Mouse (Mus musculus) ES-E14 (cell line): ENCODE measurements around the gene Mef2b. TPM values are rescaled to one million over a fixed set of nuclear protein-coding genes. Genes with fewer than 3 reads are reported as not detected.
A peak's percentile ranks its signal among the peaks of the same experiment; 100 is the strongest.

ENCODE experiments used
- DNase-seq: peaks from one replicate; pipeline ENCODE4 v3.0.0-alpha.2; 2013; ENCODE audit warnings: low read depth, low spot score
- H3K27ac ChIP-seq: 2 replicates; pipeline ENCODE4 v1.5.1; 2012; ENCODE audit warnings: low read depth, mild to moderate bottlenecking, low read length, moderate library complexity, mixed read lengths; ENCODE audit not compliant: poor library complexity, insufficient read depth, severe bottlenecking
- H3K36me3 ChIP-seq: 2 replicates; pipeline ENCODE4 v1.6.1; 2012; ENCODE audit warnings: mild to moderate bottlenecking, low read length, moderate library complexity, mixed read lengths; ENCODE audit not compliant: control insufficient read depth, poor library complexity, insufficient read depth, severe bottlenecking
- H3K4me1 ChIP-seq, 2 experiments: fragments of 150-350 bp in 1 of 2; sonication (generic) in 1 of 2; 2 replicates each; pipeline ENCODE4 v1.6.1; 2012; ENCODE audit warnings: low read length in 2 of 2, mild to moderate bottlenecking in 1 of 2, mixed read lengths in 1 of 2; ENCODE audit not compliant: control insufficient read depth in 2 of 2, insufficient read depth in 2 of 2, poor library complexity in 1 of 2
- H3K4me3 ChIP-seq, 2 experiments: fragments of 150-350 bp in 1 of 2; sonication (generic) in 1 of 2; 2 replicates each; pipeline ENCODE4 v1.5.1; 2012; ENCODE audit warnings: low read length in 2 of 2, low read depth in 1 of 2, mild to moderate bottlenecking in 1 of 2, mixed read lengths in 1 of 2; ENCODE audit not compliant: insufficient read depth in 1 of 2, poor library complexity in 1 of 2, severe bottlenecking in 1 of 2
- H3K9ac ChIP-seq: 2 replicates; pipeline ENCODE4 v1.6.1; 2012; ENCODE audit warnings: low read depth, mild to moderate bottlenecking, low read length, mixed read lengths; ENCODE audit not compliant: poor library complexity, insufficient read depth, severe bottlenecking
- H3K9me3 ChIP-seq: fragments of 150-350 bp; sonication (generic); 2 replicates; pipeline ENCODE4 v1.6.1; 2012; ENCODE audit warnings: low read depth, mild to moderate bottlenecking, low read length; ENCODE audit not compliant: control insufficient read depth, insufficient read depth
- CHD2 ChIP-seq: IDR thresholded peaks from 2 replicates; pipeline ENCODE4 v1.6.1; 2014; ENCODE audit warnings: mild to moderate bottlenecking, low read depth, low read length, inconsistent platforms
- HCFC1 ChIP-seq: IDR thresholded peaks from 2 replicates; pipeline ENCODE4 v1.6.1; 2012; ENCODE audit warnings: low read length, inconsistent platforms, borderline replicate concordance; ENCODE audit not compliant: insufficient read depth
- MAFK ChIP-seq: IDR thresholded peaks from 2 replicates; pipeline ENCODE4 v1.6.1; 2014; ENCODE audit warnings: mild to moderate bottlenecking, low read depth, low read length, inconsistent platforms; ENCODE audit not compliant: insufficient read depth
- ZC3H11A ChIP-seq: IDR thresholded peaks from 2 replicates; pipeline ENCODE4 v1.6.1; 2012; ENCODE audit warnings: low read depth, mild to moderate bottlenecking, inconsistent platforms, low read length, borderline replicate concordance
- ZNF384 ChIP-seq: IDR thresholded peaks from 2 replicates; pipeline ENCODE4 v1.6.1; 2012; ENCODE audit warnings: low read depth, low read length, inconsistent platforms
- in situ Hi-C, 2 experiments: fragments of 600-800 bp; cut with MboI; formaldehyde crosslinking; loops; one replicate each; pipeline ENCODE4 v1.15.1; 2025; ENCODE audit warnings: low sequenced_read_pairs in 2 of 2, inconsistent platforms in 1 of 2; ENCODE audit not compliant: unreplicated experiment in 2 of 2
- total RNA-seq: library from RNA; depleted of rRNA; stranded (reverse); fragments of 300-350 nt; gene quantifications from 2 replicates; pipeline ENCODE4 v1.2.3, GENCODE M21; 2012

Mef2b gene
- total RNA-seq, 1 experiment = 3.6 TPM

DNA sequence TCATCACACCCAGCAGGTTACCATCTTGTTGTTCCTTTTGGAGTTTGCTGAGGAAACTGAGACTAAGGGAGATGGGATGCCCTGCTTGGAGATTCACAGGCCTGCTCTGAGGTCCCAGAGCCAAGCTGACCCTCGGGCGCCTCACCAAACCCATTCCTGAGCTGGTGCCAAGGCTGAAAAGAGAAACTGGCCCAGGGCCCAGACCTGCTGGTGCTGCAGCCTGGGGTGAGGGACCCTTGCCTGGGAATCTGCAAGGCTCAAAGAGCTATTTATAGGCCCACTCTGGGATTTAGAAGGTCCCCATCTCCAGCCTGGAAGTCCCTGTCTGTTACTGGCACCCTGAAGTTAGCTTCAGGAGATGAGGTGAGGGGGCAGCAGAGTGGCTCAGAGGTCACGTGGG is 11.1 kb upstream of the Mef2b start:
- H3K27ac ChIP-seq = no peak overlapping the region
- TF ChIP-seq ZNF384 = no peak
- no peak for TF ChIP-seq HCFC1
- no peak for TF ChIP-seq CHD2
- no peak for TF ChIP-seq MAFK
- TF ChIP-seq ZC3H11A = no peak
- no peak for DNase-seq
- H3K4me1 ChIP-seq = peaks cover 2 to 8% of the 10 kb centered on the region in 2 experiments; a peak in 2 of 4 replicates
- H3K9ac ChIP-seq = no peak overlapping the region
- in situ Hi-C loops = no loop called here
- no peaks in the 10 kb centered on the region for H3K9me3 ChIP-seq
- peaks cover 6% of the 10 kb centered on the region for H3K36me3 ChIP-seq
- H3K4me3 ChIP-seq = no peak overlapping the region

DNA sequence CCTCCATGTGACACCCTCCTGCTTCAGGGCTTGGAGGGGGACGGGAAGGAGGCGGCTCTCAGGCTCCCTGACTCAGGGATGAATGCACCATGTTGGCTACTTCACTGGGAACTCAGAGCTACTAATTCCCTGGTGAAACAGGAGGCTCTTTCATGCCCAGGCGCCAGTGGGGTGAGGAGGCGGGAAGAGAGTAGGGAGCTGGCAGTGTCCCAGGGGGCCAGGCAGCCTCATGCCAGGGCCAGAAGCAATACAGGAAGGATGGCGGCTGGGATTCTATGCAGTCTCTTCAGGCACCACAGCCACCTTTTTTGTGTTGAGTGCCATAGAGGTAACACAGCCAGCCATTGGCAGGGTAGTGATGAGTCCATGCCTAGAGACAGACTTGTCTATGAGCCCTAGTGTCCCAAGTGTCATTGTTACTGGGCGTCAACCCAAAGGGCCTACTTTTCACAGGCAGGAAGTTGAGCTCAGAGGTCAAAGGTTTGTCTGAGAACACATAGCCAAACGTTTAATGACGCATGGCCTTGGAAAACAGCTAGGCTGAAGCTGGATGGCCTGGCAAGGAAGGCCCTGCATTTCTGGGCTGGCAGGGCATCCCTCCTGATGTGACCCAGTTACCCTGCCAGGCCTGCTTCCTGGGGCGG is 10.1 kb upstream of the Mef2b start:
- H3K4me3 ChIP-seq = peak overlapping the region; percentile 13 to 44
- in situ Hi-C loops = no loop called here
- TF ChIP-seq MAFK = no peak
- no peak for TF ChIP-seq ZC3H11A
- no peak for TF ChIP-seq CHD2
- TF ChIP-seq HCFC1 = no peak
- no peak for TF ChIP-seq ZNF384

GRCm38 (mm10) chr8:70130066-70130465 is 9.4 kb upstream of the Mef2b start:
- 0 out of 2 replicates have a peak overlapping the region, but pooled peaks have one; percentile 48 for H3K27ac ChIP-seq
- H3K36me3 ChIP-seq = peaks cover 23% of the 10 kb centered on the region
- DNase-seq = no peak
- peaks cover 2 to 8% of the 10 kb centered on the region in 2 experiments; a peak in 2 of 4 replicates for H3K4me1 ChIP-seq
- H3K9ac ChIP-seq = peak overlapping the region; percentile 71; the same call in 1 of the 2 replicates
- H3K9me3 ChIP-seq = no peaks in the 10 kb centered on the region
- no peak for TF ChIP-seq CHD2
- TF ChIP-seq ZC3H11A = no peak
- no peak for TF ChIP-seq ZNF384
- TF ChIP-seq MAFK = no peak
- 0 out of 2 replicates have a peak, but pooled peaks have one; percentile 26 for TF ChIP-seq HCFC1
- peak overlapping the region in 1 of 2 experiments; percentile 44; a peak in 2 of 4 replicates for H3K4me3 ChIP-seq
- in situ Hi-C loops = no loop called here

More for the DNA sequence above, 10.1 kb upstream of the Mef2b start:
- no peak for DNase-seq
- peak overlapping the region; percentile 71 for H3K9ac ChIP-seq
- no peaks in the 10 kb centered on the region for H3K9me3 ChIP-seq
- peaks cover 2 to 8% of the 10 kb centered on the region in 2 experiments; a peak in 2 of 4 replicates for H3K4me1 ChIP-seq
- H3K36me3 ChIP-seq = peaks cover 16% of the 10 kb centered on the region
- peak overlapping the region; percentile 48; the same call in 1 of the 2 replicates for H3K27ac ChIP-seq

DNA sequence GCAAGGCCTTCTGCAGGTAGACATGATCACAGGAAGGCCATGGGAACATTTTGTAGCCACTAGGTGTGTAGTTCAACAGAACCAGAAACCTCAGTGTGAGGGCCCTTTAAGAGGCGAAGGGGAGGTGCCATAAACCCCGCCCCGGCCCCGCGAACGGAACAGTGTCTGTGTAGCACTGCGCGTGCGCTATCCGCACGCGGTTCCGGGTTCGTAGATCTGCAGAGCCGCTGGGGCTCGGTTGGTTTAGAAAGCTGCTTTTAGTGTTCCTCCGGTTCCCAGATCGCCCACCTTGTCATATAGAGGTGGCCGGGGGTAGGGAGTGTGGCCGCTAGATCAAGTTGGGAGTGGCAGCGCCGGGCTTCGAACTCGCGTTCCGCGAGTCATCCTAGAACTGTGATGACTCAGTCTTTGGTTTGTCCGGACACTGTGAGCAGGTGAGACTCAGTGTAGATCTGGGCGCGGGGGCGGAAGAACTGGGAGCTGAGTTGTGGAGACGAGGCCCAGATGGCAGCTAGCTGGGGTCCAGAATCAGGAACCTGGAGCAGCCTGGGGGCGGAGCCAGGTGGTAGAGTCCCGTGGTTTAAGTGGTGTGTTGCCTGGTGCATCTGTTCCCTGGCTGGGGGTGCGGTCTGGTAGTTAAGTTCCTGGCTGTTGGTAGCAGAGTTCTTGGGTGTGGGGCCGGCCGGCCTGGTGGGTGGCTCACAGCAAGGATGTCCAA is 8.2 kb upstream of the Mef2b start, which contains the start of gene Nr2c2ap:
TSS of gene Nr2c2ap (plus strand) at position 168 of the 718 bp plus-strand sequence.
- peak; percentile 86 for DNase-seq
- H3K4me1 ChIP-seq = peaks cover 2 to 8% of the 10 kb centered on the region in 2 experiments; a peak in 2 of 4 replicates
- peak within 1 kb of the TSS; percentile 90 for H3K9ac ChIP-seq
- no peak for TF ChIP-seq ZNF384
- TF ChIP-seq HCFC1 = peak; percentile 41; the same call in 1 of the 2 replicates
- H3K4me3 ChIP-seq = peak within 1 kb of the TSS; percentile 79 to 80
- H3K27ac ChIP-seq = peak within 1 kb of the TSS; percentile 84
- H3K36me3 ChIP-seq = peaks cover 24% of the 10 kb centered on the region
- in situ Hi-C loops = no loop called here
- H3K9me3 ChIP-seq = no peaks in the 10 kb centered on the region
